Mouse (Mus musculus) myocyte (in vitro differentiated cells): ENCODE results near the gene Hirip3.

Experiments used
- CEBPB ChIP-seq: IDR thresholded peaks from 2 replicates; pipeline ENCODE4 v1.6.1; 2011; ENCODE audit warnings: mild to moderate bottlenecking, moderate library complexity; ENCODE audit not compliant: poor library complexity, insufficient read depth, severe bottlenecking
- MYOD1 ChIP-seq, 3 experiments: IDR thresholded peaks; one replicate each; pipeline ENCODE4 v1.6.1; 2011; ENCODE audit warnings: control low read depth in 2 of 3, low read depth in 2 of 3, mild to moderate bottlenecking in 2 of 3, moderate library complexity in 1 of 3; ENCODE audit not compliant: insufficient read length in 2 of 3, control insufficient read depth in 1 of 3
- POLR2A ChIP-seq: IDR thresholded peaks from one replicate; pipeline ENCODE4 v1.6.1; 2011; ENCODE audit warnings: low read depth, mild to moderate bottlenecking, control low read depth, moderate library complexity; ENCODE audit not compliant: insufficient read length
- TCF12 ChIP-seq: IDR thresholded peaks from one replicate; pipeline ENCODE4 v1.6.1; 2011; ENCODE audit warnings: mild to moderate bottlenecking, control low read depth; ENCODE audit not compliant: poor library complexity, insufficient read depth, severe bottlenecking

DNA sequence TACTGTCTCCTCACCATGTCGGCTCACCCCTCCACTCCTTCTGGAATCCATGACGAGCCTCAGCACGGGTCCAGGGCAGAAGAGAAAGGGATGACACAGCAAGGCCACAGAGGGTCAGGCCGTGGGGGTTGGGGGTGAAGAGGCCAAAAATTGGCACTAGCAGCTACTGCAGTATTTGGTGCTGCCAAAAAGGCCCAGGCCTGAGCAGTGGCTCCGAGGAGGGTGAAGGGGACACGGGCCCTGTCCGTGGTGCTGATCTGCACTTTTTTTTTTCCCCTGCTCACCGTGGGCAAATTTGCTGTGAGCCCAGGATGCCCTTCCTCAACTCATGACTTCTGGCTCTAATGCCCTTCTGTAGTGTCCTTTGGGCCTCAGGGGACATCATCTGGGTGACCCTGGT, 36.4 kb upstream of the Hirip3 start:
- TF ChIP-seq CEBPB (no peak), MYOD1 (IDR thresholded peaks at IDR 0.05; ENCODE audit: control insufficient read depth in 1 of 3, insufficient read length in 2 of 3, low read depth in 2 of 3) (no peak), TCF12 (no peak), POLR2A (no peak)
